Mouse (Mus musculus) embryo, embryonic 11 days (tissue): ENCODE results near the gene Pibf1.

Experiments used
- DNase-seq: peaks from one replicate; pipeline ENCODE4 v3.0.0-alpha.2; 2015

Pibf1 gene

DNA sequence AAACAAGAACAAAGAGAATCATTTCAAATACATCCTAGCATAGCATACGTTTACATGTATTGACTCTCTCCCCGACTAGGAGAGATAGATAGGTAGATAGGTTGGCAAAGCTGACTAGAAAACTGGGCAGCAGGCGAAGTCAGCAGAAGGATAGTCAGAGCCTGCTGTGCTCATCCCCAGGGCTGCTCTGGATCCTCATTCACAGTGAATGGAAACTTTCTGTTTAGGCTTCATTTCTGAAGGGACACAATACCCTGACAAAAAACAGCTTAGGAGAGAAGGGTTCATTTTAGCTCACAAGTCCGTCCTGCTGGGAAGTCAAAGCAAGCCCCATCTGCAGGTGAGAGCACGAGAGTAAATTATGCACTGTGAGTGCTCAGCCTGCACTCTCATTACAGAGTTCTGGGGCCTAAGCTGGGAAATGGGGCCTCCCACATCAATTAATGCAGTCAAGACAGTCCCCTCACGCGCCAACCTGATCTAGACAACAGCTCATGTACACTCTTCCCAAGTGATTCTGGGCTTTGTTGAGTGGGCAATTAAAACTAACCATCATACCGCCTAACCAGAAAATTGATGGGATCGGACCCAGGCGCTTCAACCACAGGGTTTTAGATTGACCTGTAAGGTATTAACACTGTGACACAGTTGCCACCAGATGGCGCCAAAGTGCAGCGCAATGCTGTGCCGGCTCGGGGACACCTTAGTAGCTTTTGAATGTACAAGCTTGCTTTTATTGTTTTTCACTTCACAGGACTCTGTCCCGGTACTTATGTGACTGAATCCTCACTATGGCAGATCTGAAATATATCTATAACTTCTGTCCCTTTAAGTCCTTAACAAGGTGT is 42.8 kb downstream of the Pibf1 start:
- peak; percentile 88 for DNase-seq

DNA sequence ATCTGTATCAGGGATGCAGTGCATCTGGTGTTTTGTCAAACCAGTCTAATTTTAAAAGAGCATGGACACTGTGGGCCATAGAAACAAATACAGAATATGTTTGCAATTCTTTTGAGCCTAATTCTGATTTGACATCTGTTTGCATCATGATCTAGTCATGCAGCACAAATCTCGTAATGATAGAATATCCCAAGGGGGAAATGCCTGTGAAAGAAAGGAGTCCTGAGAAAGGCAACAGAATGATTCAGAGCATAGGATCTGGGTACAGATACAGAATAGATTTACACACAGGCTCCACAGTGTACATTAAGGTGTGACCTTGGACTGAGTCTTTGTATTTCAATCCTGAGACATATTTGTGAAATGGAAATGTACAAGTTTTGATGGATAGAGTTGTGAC is 47.6 kb downstream of the Pibf1 start:
- DNase-seq, result no peak

GRCm38 (mm10) chr14:99152683-99153082 is 53.5 kb downstream of the Pibf1 start:
- DNase-seq, result no peak

DNA sequence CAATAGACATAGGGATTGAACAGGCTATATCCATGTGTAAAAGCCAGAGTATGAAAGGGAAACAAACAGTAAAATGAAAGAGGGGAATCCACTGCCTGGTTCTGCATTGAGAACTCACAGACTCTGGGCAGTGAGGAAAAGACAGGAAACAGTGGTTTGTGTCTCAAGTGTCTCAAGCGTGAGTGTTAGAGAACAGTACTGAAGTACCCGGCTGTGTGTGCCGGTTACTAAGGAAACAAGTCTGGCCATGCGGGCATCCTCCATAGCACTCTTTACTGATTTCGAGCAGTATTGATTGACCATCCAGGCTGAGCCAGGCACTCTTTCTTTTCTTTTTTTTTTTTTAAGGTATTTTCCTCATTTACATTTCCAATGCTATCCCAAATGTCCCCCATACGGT is 60.7 kb downstream of the Pibf1 start:
- no peak for DNase-seq

GRCm38 (mm10) chr14:99163051-99163450 is 63.8 kb downstream of the Pibf1 start:
- no peak for DNase-seq

GRCm38 (mm10) chr14:99174138-99174745 is 75.0 kb downstream of the Pibf1 start:
- no peak for DNase-seq

- no peak for DNase-seq
Observed at GRCm38 (mm10) chr14:99176559-99176958, 77.3 kb downstream of the Pibf1 start.

- DNase-seq, result no peak
Observed at GRCm38 (mm10) chr14:99190153-99190790, 91.0 kb downstream of the Pibf1 start.

DNA sequence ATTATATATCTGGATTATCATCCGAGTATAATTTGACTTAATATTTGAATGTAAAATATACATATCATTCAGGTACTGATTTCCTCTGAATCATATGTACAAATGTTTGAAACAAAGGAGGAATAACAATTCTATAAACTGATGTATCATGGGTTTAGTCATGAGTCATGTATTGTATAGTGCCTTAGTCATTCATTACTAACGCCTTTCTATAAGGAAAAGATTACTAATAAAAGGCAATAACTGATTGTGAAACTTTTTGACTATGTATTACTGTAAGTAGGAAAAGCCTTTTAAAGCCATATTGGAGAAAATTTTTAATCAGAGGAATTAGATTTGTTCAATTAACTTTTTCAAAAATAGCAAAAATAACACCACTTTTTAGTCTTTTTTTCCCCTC is 106.6 kb downstream of the Pibf1 start:
- DNase-seq, result no peak

DNA sequence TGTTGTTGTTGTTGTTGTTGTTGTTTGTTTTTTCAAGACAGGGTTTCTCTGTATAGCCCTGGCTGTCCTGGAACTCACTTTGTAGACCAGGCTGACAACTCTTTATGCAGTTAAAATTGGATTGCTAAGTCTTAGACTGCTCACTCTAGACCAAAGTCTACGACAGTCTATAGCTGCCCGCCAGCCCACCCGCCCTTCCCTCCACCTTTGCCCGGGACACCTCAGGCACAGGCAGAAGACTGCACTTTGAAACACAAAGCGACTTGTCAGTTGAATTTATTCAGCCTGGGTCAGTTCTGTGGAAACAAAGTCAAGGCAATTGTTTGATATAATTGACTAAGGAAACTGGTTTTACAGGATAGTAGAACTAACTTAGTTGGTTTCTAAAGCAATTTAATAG is 107.4 kb downstream of the Pibf1 start:
- no peak for DNase-seq

DNA sequence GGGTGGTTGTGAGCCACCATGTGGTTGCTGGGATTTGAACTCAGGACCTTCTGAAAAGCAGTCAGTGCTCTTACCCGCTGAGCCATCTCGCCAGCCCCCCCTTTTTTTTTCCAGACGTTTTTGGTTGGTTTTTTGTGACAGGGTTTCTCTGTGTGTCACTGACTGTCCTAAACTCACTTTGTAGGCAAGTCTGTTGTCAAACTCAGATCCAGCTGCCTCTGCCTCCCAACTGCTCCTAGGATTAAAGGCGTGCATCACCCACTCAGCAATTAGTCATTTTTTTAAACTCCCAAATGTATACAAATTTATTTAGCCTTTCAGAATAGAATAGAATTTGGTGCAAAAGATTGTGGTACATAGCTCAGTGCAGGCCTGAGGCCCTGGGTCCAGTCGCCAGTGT is 111.2 kb downstream of the Pibf1 start:
- DNase-seq, result no peak

GRCm38 (mm10) chr14:99218396-99219012 is 119.3 kb downstream of the Pibf1 start:
- DNase-seq, result no peak

DNA sequence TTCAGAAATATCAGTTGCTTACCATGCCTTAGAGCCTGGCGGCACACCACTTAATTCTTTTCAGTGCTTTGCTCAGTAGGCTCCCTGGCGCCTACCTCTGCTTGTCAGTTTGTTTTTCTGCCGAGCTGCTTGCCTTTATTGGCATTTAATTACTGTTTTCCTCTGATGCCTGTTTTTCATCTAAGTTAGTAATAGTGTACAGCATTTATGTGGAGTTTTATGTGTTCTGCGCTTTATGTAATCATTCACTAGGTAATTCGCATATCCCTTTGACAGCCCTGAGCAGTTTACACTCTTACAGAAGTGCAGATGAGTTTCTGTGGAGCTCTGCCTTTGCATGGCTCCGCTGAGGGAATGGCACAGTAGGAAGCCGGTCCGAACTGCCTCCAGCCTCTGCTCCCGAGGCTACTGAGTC is 120.5 kb downstream of the Pibf1 start:
- DNase-seq, result peak; percentile 49

- DNase-seq, result no peak
Observed at GRCm38 (mm10) chr14:99225929-99226328, 126.7 kb downstream of the Pibf1 start.

DNA sequence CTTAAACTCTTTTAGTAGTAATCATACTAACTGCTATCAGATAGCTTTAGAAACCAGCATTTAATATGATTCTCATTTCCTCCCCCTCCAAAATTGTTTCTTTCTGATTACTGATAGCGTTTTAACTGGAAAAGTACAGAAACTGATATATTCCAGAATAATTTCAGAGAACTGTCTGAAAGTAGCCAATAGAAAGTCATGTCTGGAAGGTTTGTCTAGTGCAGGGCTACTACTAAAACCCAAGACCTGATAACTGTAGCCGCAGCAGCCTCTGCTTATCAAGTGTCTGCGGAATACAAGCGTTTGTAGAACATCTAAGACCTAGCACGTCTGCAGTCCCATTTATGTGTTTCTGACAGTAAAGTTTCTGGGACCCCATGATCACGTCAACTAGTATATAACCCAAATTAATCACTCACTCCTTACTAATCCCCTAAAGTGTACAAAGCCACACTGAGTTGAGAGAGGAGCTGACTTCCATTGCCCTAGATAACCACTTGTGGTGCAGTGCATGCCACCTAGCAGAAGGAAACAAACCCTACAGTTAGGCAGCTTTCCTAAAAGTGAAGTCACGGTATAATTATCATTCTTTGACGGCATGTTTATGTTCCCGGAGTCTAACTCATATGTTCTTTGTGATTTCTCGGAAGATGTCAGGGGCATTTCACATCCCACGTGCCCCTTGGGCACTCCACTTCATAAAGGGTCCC is 130.0 kb downstream of the Pibf1 start:
- no peak for DNase-seq

- DNase-seq, result no peak
Observed at GRCm38 (mm10) chr14:99233056-99233455, 133.8 kb downstream of the Pibf1 start.

DNA sequence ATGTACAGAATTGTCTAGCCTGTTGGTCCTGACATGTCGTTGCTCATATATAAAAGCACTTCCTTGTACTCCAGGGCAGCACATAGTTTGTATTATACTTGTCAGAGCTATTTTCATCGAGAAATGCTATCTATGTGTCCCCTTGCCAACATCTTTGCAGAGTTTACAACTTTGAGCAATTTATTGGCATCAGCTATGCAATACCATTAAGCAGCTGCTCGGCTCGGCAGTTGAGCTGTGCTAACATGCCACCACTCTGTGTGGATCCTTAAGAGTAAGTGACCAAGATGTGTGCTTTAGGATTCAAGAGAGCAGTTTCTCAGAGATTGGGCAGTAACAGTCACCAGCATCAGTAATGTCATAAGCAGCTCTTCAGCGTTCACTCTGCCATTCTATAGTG is 137.9 kb downstream of the Pibf1 start:
- no peak for DNase-seq

DNA sequence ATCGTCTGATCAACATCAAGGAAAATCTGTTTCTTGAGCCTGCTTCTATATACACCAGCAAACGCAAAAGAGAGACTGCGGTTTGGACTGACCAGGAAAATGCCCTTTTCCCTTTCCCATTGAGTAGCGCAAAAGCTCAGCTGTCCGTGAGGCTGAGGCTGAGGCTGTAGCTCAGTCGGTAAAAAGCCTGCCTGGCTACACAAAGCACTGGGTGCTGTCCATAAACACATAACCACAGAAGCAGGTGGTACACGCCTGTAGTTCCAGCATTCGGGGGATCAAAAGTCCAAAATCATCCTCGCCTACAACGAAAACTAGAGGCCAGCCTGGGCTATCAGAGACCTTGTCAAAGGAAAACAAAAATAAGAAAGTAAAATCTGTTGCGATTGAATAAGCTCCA is 141.3 kb downstream of the Pibf1 start:
- DNase-seq, result no peak

DNA sequence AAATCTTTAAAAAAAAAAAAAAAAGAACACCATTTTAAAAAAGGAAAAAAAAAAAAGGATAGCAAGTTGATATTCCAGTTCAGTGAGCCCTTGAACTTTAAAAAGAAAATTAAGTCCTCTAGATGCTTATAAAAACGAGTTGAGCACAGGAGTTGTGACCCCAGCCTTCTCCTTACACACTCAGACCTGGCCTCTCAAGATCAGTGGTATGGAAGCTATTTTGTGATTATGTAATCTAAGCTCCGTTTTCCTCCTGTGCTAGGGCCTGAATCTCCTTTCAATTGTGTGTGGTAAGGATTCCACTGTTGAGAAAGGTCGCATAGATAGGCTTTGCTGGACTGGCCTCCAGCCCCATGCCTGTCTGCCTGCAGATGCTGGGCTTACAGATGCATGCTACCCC is 145.3 kb downstream of the Pibf1 start:
- DNase-seq, result no peak

- no peak for DNase-seq
Observed at GRCm38 (mm10) chr14:99262026-99262425, 162.8 kb downstream of the Pibf1 start.

GRCm38 (mm10) chr14:99263816-99264215 is 164.6 kb downstream of the Pibf1 start:
- DNase-seq, result no peak

GRCm38 (mm10) chr14:99265791-99266190 is 166.6 kb downstream of the Pibf1 start:
- no peak for DNase-seq

GRCm38 (mm10) chr14:99266749-99267148 is 167.5 kb downstream of the Pibf1 start:
- DNase-seq, result no peak
